Mouse (Mus musculus) common myeloid progenitor, adult 5-6 weeks (primary cell): Measurements from ENCODE around the gene Ripor1. TPM values are rescaled to one million over a fixed set of nuclear protein-coding genes. Genes with fewer than 3 reads are reported as not detected.

Experiments
- ATAC-seq: replicated peaks from 2 replicates; pipeline ENCODE4 v1.8.0; 2016; ENCODE audit warnings: low read depth, mild to moderate bottlenecking, moderate TSS enrichment, inconsistent platforms; ENCODE audit not compliant: poor library complexity, severe bottlenecking
- total RNA-seq: library from RNA; stranded (forward); fragments of 200-1000, 187-1606 nt; gene quantifications from 2 replicates; pipeline ENCODE4 v1.2.3, GENCODE M21; 2017

Ripor1 gene
- total RNA-seq, 1 experiment from 2014 or later = 39.1 TPM

DNA sequence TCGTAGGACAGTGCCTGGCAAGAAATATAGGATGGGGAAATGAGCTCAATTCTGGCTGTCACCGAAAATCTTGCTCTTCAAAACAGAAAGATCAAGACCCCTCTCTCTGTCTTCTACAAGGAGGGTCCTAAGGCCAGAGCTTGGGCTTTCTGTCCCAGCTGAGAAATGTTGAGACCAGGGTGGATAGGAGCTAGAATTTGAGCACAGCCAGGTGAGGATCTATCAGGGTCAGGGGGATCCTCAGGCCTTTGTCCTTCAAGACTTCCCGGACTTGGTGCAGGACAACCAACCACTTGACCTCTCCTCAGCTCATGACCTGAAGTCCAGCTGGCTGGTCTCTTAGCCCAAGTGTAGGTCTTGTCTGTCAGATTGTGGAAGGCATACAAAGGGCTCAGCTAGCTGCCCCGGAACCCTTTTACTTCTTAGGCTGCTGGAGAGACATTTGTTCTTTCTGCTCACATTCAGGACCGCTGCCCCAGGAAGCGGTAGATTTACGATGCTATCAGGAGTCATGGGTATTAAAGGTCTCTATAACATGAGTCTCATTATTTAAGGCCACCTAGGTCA lies 18.7 kb downstream of the Ripor1 start:
- no peak for ATAC-seq

- ATAC-seq = no peak
These were observed 19.3 kb downstream of the Ripor1 start for GRCm38 (mm10) chr8:105624401-105624800.

DNA sequence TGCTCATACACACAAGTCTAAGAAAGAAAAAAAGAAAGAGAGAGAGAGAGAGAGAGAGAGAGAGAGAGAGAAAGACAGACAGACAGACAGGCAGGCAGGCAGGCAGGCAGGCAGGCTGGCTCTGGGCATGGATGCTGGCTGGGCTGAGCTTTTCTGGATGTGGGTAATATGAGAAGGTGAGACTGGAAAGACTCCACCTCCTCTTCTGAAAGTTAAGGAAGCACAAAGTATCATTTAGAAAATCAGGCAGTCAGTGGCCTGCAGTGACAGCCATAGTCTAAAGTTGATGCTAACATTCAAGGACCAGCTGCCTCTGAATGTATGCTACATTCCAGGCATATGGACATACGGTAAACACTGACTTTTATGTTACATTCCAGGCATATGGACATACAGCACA lies 19.8 kb downstream of the Ripor1 start:
- no peak for ATAC-seq

DNA sequence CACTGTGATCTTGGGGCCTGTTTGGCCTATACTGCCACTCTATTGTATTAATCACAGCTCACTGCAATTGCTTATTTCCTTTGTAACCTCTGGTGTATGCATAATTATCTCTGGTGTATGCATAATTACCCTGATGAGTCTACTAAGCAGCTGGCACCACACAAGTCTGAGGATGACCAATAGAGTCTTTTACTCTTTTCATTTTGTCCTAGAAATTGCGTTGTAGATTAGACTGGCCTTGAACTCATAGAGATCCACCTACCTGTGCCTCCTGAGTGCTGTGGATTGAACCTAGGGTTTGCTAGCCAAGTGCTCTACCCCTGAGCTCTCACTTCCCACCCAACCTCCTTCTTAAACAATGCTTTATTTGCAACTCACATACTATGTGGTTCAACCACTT lies 21.0 kb downstream of the Ripor1 start:
- no peak for ATAC-seq

DNA sequence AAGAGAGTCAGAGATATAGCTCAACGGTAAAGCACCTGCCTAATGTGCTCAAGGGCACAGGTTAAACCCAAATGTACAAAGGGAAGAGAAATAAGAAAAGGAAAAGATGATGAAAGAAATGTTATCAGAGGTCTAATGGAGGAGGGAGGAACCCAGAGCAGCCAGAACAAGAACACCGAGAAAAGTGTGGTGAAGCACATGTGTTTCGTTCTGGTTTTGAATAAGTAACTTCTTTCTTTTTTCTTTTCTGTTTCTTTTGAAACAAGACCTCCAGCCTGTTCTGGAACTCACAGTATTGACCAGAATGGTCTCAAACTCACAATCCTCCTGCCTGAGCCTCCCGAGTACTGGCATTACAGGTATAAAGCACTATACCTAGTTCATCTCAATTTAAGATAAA lies 24.3 kb downstream of the Ripor1 start:
- no peak for ATAC-seq

DNA sequence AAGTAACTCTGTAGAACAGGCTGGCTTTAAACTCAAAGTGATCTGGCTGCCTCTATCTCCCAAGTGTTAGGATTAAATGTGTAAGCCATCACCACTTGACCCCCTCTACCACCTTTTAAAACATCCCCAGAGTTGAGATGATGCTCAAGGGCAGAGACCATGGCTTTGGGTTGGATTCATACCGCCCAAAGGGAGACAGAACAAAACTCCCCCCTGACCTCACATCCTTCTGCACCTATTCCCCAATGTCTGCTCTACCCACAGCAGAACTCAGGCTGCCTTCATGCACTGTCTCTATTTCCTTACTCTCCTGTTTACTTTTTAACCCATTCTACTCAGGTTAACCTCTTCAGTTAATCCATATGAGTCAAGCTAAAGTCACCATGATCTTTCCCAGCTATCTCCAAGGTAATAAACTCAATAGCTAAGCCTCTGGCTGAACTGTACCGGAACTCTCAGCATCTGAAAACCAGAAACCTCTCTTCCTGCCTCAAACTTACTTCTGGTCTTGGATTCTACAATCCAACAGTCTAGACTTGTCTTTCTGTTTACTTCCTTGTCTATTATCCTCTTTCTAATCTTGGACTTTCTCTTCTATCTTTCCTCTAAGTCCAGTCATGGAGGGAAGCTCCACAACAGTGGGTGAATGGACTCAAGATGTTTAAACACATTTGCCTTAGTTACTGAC lies 29.9 kb downstream of the Ripor1 start:
- no peak for ATAC-seq

DNA sequence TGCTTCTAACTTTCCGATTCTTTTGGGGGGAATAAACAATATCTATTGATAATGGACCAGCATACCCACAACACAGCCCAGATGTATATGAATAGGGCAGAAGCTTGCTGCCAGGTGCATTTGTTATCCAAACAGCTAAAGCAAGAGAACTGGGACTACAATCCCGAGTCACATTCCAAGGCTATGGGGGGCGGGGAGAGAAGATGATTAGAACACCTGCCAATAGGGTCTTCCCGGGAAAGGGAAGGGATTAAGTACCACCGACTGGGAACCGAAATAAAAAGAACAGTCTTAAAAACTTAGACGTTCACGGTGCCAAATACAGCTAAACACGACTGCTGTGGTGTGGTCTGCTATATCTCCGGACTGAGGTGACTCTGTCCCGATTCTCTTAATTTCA lies 30.4 kb downstream of the Ripor1 start:
- no peak for ATAC-seq

DNA sequence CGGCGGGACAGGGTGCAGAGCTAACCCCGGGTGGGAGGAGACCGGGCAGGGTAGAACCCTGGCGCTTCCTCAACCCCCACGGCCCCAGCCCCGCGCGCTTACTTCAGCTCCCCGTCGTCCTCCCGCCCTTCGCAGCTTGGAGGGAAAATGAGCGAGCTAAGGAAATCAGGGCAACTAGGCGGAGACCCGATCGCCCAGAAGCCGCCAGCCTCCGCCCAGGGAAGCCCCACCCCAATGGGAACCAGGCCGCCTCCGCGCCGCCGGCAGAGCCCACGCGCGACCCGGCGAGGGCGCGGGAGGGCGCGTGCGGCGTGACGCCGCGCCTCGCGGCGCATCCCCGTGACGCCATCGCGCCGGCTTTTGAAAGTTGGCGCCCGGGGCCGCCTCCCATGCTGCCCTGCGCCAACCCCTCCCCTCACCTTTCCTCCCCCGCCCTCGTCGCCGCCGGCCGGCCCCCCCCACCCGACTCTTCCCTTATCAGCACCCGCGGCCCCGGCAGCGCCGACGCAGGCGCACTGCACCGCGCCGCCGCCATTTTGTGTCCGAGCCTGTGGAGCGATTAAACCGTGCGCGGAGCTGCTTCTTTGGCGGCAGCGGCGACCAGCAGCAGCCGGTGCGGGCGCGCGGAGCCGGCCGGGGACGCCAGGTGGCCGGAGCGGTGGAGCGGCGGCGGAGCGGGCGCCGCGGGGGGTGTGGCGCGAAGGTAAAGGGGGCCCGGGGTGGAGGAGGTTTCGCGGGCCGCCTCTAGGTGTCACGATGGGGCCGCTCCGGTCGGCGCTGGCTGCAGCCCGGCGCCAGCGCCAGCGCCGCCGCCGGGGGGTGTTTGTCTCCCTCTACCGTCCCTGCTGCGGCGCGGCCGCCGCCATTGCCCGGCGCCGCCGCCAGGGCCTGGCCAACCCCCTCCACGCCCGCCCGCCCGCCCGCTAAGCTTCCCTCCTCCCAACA lies 31.2 kb downstream of the Ripor1 start, which contains the start of gene Ctcf:
TSS of gene Ctcf (plus strand) at position 551 of the 945 bp plus-strand sequence.
- ATAC-seq = peak; percentile 51

GRCm38 (mm10) chr8:105636963-105637510 lies 32.0 kb downstream of the Ripor1 start, which contains the start of gene Agrp:
TSS of gene Agrp (minus strand) at chr8:105637393.
- peak; percentile 16 for ATAC-seq

- ATAC-seq = 0 out of 2 replicates have a peak, but pooled peaks have one; percentile 10
These were observed 32.6 kb downstream of the Ripor1 start for GRCm38 (mm10) chr8:105637601-105638041.

DNA sequence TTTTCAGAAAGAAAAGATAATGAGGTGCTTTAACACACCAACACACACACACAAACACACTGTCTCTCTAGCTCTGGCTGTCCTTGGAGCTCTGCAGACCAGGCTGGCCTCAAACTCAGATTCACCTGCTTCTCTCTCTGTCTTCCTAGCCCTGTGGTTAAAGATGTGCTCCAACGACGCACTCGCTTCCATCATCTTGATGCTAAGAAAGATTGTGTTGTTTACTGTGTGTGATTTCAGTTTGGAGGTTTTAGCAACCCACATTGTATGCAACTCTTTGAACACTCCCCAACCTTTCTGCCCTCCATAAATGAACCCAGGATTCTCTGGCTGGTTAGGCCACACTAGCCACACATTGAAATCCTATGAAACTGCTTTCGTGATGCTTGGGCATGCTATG lies 33.5 kb downstream of the Ripor1 start:
- no peak for ATAC-seq

DNA sequence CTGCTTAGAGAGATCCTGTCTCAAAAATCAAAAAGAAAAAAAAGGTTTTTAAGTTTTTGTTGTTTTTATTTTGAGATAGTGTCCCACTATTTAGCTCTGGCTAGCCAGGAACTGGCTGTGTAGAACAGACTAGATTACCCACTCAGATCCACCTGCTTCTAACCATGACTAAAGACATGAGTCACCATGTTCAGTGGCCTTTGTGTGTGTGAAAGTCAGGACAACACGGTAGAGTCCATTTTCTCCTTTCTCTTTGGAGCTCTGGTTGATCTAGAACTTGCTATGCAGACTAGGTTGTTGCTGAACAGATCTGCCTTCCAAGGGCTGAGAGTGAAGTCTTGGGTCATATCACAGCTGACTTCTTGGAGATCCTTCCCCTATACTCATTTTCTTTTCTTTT lies 34.8 kb downstream of the Ripor1 start:
- no peak for ATAC-seq

DNA sequence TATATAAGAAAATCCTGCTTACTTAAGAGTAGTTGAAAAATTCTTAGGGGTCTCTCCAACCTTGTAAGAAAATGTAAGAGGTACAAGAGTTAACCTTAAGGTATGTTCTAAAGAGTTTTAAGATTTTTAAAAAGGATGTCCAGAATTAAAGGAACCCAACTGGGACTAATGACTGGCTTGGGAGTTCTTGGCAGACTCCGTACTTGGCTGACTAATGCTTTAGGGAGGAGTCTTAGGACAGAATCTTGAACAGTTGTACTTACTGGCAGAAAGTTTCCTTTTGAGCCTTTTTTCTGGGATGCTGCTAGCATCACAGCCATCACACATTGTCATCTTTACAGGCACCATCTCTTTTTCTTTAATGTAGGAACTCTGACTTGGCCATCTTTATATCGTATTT lies 35.5 kb downstream of the Ripor1 start:
- ATAC-seq = no peak

- no peak for ATAC-seq
These were observed 40.1 kb downstream of the Ripor1 start for GRCm38 (mm10) chr8:105645205-105645604.

DNA sequence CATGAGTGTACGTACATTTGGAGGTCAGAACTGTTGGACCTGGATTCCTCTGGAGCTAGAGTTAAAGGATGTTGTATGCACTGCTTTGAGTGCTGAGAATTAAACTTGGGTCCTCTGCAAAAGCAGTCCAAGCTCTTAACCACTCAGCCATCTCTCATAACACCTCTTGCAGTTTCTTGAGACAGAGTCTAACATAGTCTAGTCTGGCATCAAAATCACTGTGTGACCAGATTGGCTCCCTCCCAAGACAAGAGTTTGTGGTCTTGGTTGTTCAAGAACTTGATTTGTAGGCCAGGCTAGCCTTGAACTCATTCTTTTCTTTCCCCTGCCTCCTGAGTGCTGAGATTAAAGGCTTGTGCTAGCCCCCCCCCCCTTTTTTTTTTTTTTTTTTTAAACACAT lies 43.9 kb downstream of the Ripor1 start:
- ATAC-seq = no peak

- no peak for ATAC-seq
These were observed 52.6 kb downstream of the Ripor1 start for GRCm38 (mm10) chr8:105657641-105658040.

GRCm38 (mm10) chr8:105661167-105661566 lies 56.1 kb downstream of the Ripor1 start:
- ATAC-seq = peak; percentile 85
